Mouse (Mus musculus) lung, adult 2 months (tissue): Measurements from ENCODE around the gene Gm10447.

Source experiments
- CTCF ChIP-seq: fragments of 200-500 bp; IDR thresholded peaks from 2 replicates; pipeline ENCODE4 v1.5.1; 2011; ENCODE audit warnings: mild to moderate bottlenecking, low read length, control low read depth; ENCODE audit not compliant: insufficient read depth
- POLR2A ChIP-seq: fragments of 200-500 bp; IDR thresholded peaks from 2 replicates; pipeline ENCODE4 v1.6.1; 2011; ENCODE audit warnings: low read depth, mild to moderate bottlenecking, control low read depth, low read length, borderline replicate concordance; ENCODE audit errors: extremely low read depth

- TF ChIP-seq CTCF = no peak
- no peak for TF ChIP-seq POLR2A
These were observed 43.7 kb upstream of the Gm10447 start for GRCm38 (mm10) chr11:53500569-53500968.
